Mouse (Mus musculus) C2C12 (cell line): ENCODE measurements around the gene Cpxm1.

ENCODE experiments used
- CEBPB ChIP-seq: IDR thresholded peaks from one replicate; pipeline ENCODE4 v1.6.1; 2011; ENCODE audit warnings: low read depth, mild to moderate bottlenecking, control low read depth, moderate library complexity
- CTCF ChIP-seq: IDR thresholded peaks from one replicate; pipeline ENCODE4 v1.5.1; 2011; ENCODE audit not compliant: control insufficient read depth, insufficient read depth, insufficient read length
- USF1 ChIP-seq: IDR thresholded peaks from one replicate; pipeline ENCODE4 v1.6.1; 2011; ENCODE audit warnings: low read depth, mild to moderate bottlenecking, control low read depth, moderate library complexity

DNA sequence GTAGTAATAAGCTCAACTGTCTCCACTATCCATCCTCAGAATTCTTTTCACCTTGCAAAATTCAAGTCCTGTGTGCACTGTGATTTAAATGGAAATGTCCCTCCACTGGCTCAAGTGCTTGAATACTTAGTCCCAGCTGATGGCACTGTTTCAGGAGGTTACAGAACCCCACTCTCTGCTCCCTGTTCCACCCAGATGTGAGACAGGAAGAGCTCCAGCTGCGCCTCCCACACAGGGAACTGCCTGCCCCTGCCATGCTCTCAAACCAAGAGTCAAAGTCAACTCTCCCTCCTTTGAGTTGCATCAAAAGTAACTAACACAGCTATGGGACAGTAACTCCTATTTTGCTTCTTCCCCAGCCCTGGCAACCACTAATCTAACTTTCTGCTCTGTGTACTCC is 11.2 kb downstream of the Cpxm1 start:
- TF ChIP-seq CTCF: no peak
- no peak for TF ChIP-seq CEBPB
- TF ChIP-seq USF1: no peak
